Mouse (Mus musculus): ENCODE measurements around the gene Itgb8. TPM values are rescaled to one million over a fixed set of nuclear protein-coding genes. Genes with fewer than 3 reads are reported as not detected.

Itgb8 gene
- polyA plus RNA-seq, 1 experiment from 2014 or later = 6.3 TPM

Other genes starting within 250 kb of the Itgb8 start
- gene Macc1, start 75.5 kb upstream of the Itgb8 start, polyA plus RNA-seq (2015; fragmentation: Nextera tagmentation; extraction: Ambion mirVana) = 1.0 and 1.1 TPM in 2 replicates